Mouse (Mus musculus) olfactory bulb, adult 2 months (tissue): ENCODE results near the gene Sqor. TPM values are rescaled to one million over a fixed set of nuclear protein-coding genes. Genes with fewer than 3 reads are reported as not detected.

Experiments used
- H3K27ac ChIP-seq: fragments of 200-500 bp; 2 replicates; pipeline ENCODE4 v1.5.1; 2012; ENCODE audit warnings: low read depth, low read length; ENCODE audit not compliant: insufficient read depth
- H3K4me1 ChIP-seq: fragments of 200-500 bp; 2 replicates; pipeline ENCODE4 v1.6.1; 2012; ENCODE audit warnings: low read length; ENCODE audit not compliant: control insufficient read depth, insufficient read depth
- H3K4me3 ChIP-seq: fragments of 200-500 bp; 2 replicates; pipeline ENCODE4 v1.5.1; 2012; ENCODE audit warnings: mild to moderate bottlenecking, low read depth, low read length, moderate library complexity; ENCODE audit not compliant: insufficient read depth
- CTCF ChIP-seq: fragments of 200-500 bp; IDR thresholded peaks from 2 replicates; pipeline ENCODE4 v1.5.1; 2012; ENCODE audit warnings: low read depth, mild to moderate bottlenecking, low read length, moderate library complexity; ENCODE audit not compliant: insufficient read depth
- POLR2A ChIP-seq: fragments of 200-500 bp; IDR thresholded peaks from 2 replicates; pipeline ENCODE4 v1.6.1; 2012; ENCODE audit warnings: mild to moderate bottlenecking, low read depth, low read length, moderate library complexity; ENCODE audit not compliant: insufficient read depth
- WGBS: fragments of 180-500 bp; shearing (Covaris S2); methylation state at CpG from one replicate; pipeline ENCODE4 v1.1.7; 2018; 5-methylcytosine and 5-hydroxymethylcytosine counted together
- polyA plus RNA-seq: library from polyadenylated mRNA; stranded (reverse); fragments of >200 nt; gene quantifications from 2 replicates; pipeline ENCODE4 v1.2.4, GENCODE M21; 2012; ENCODE audit warnings: low replicate concordance; ENCODE audit not compliant: missing spikeins, insufficient read depth, insufficient read length

Sqor gene
- polyA plus RNA-seq, 1 experiment: not detected

GRCm38 (mm10) chr2:122806040-122806439, 41.0 kb downstream of the Sqor start:
- WGBS: 95% methylated on average over 3 of the region's 3 CpGs
- no peaks in the 10 kb centered on the region for H3K4me1 ChIP-seq
- H3K4me3 ChIP-seq: no peak overlapping the region
- TF ChIP-seq CTCF (no peak), POLR2A (no peak)
- no peak overlapping the region for H3K27ac ChIP-seq

DNA sequence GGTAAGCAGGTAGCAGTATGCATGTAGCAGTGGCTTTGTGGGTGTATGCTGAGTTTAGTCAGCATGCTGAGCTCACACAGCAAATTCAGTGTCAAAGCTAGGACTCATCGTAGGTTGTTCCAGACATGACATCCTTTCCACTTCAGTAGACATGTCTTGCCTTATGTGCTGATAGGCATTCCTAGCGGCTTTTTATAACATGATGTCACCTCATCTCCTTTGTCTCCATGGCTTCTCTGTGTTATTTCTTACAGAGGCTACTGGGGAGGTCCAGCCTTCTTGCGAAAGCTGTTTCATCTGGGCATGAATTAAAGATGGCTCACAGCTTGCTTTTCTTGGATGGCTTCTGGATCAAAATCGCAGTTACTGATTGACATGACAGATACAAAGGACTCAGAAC, 44.0 kb downstream of the Sqor start:
- TF ChIP-seq CTCF: no peak
- no peak for TF ChIP-seq POLR2A
- Histone ChIP-seq H3K4me1 (no peaks in the 10 kb centered on the region), H3K27ac (no peak overlapping the region), H3K4me3 (no peak overlapping the region)
- 84% methylated on average over 4 of the region's 4 CpGs for WGBS

- TF ChIP-seq CTCF (no peak), POLR2A (no peak)
- WGBS: 93% methylated on average over 2 of the region's 2 CpGs
Observed at GRCm38 (mm10) chr2:122816986-122817385, 51.9 kb downstream of the Sqor start.

DNA sequence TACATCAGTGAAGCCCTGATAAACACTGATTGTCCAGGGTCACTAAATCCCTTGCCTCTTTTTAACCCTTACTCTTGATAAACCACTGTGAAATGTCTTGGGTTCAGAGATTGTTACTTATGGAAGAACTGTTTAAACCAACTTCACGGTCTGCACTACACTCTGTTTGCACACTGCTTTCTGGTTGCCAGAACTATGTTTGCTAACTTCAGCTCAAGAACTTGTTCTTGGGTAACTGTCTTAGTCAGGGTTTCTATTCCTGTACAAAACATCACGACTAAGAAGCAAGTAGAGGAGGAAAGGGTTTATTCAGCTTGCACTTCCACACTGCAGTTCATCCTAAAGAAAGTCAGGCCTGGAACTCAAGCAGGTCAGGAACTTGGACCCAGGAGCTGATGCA, 56.2 kb downstream of the Sqor start:
- H3K4me3 ChIP-seq: no peak overlapping the region
- TF ChIP-seq POLR2A: no peak
- WGBS: 69% methylated on average over 2 of the region's 2 CpGs

More at GRCm38 (mm10) chr2:122816986-122817385, 51.9 kb downstream of the Sqor start:
- Histone ChIP-seq H3K27ac (no peak overlapping the region), H3K4me3 (no peak overlapping the region), H3K4me1 (no peaks in the 10 kb centered on the region)

DNA sequence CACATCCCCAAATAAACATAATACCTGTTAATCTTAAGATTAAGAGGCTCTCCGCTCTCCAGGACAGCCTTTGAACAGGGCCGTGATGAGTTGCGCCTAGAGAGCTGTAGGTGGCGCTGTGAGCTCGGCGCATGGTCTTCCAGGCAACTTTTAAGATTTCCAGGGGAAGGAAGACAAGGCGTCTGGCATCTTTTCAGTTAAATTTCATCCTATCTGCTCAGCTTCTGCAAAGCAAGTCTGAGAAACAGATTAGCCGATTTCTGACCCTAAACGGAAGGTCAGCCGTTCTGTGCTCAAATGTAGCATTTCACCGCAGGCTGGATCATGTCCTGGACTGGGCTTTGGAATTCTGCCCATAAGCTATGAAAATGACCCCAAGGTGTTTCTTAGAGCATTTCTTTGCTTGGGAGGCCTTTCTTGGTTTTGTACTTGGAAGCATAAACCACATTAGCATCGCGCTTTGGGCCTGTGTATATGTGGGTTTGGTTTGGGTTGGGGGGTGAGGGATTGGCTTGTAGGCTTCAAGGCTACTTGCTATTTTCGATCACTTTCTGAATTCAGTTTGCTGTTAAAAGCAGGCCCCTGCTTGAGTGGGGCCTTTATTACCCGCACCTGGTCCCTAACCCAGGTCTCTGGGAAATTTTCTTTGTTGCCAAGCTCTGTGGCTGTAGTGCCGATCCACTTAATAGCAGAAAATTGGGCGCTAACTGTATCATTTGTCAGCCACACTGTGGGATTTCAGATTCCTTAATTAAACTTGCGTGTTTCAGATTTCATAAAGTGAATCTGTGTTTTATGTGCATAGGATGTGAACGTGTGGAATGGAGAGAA, 60.6 kb downstream of the Sqor start:
- H3K4me1 ChIP-seq: no peaks in the 10 kb centered on the region
- TF ChIP-seq CTCF: peak; percentile 89
- TF ChIP-seq POLR2A: no peak
- WGBS: 40% methylated on average over 19 of the region's 19 CpGs
- H3K27ac ChIP-seq: no peak overlapping the region
- no peak overlapping the region for H3K4me3 ChIP-seq

More for the DNA sequence above, 56.2 kb downstream of the Sqor start:
- H3K4me1 ChIP-seq: no peaks in the 10 kb centered on the region
- no peak overlapping the region for H3K27ac ChIP-seq

DNA sequence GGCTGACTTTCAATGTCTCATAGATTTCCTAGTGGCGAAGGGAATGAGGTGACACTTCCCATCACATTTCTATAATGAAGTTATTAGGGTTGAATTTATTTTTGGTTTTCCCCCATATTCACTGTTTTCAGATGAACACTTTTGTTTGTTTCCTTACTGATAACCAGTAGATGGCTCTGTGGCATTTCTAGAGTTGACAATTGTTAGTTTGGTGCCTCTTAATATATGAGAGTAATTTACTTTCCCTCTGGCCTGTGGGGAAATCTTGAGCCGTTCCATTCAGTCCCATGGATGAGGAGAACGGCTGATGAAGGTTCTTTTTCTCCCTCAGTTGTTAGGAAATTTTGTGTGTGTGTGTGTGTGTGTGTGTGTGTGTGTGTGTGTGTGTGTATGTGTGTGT, 61.3 kb downstream of the Sqor start:
- no peaks in the 10 kb centered on the region for H3K4me1 ChIP-seq
- TF ChIP-seq CTCF: no peak
- TF ChIP-seq POLR2A: no peak
- WGBS: 45% methylated on average over 3 of the region's 3 CpGs
- H3K27ac ChIP-seq: no peak overlapping the region
- H3K4me3 ChIP-seq: no peak overlapping the region

GRCm38 (mm10) chr2:122854636-122855035, 89.6 kb downstream of the Sqor start:
- no peaks in the 10 kb centered on the region for H3K4me1 ChIP-seq
- 73% methylated on average over 4 of the region's 4 CpGs for WGBS
- no peak overlapping the region for H3K4me3 ChIP-seq
- H3K27ac ChIP-seq: no peak overlapping the region
- TF ChIP-seq POLR2A (no peak), CTCF (no peak)

- Histone ChIP-seq H3K4me3 (no peak overlapping the region), H3K27ac (no peak overlapping the region), H3K4me1 (no peaks in the 10 kb centered on the region)
- 94% methylated on average over 3 of the region's 3 CpGs for WGBS
- TF ChIP-seq CTCF: no peak
- no peak for TF ChIP-seq POLR2A
Observed at GRCm38 (mm10) chr2:122855354-122855753, 90.3 kb downstream of the Sqor start.

Other genes starting within 250 kb of the Sqor start
- gene Gatm, start 153.9 kb upstream of the Sqor start, polyA plus RNA-seq: not detected in 2 replicates
- not detected in 2 replicates for gene AA467197, start 128.3 kb upstream of the Sqor start, polyA plus RNA-seq
- gene Slc30a4, start 62.6 kb upstream of the Sqor start, polyA plus RNA-seq: not detected in 2 replicates
- not detected in 2 replicates for gene Bloc1s6, start 26.7 kb upstream of the Sqor start, polyA plus RNA-seq